Mouse (Mus musculus) limb, embryonic 11.5 days (tissue): ENCODE measurements around the gene Shank2. TPM values are rescaled to one million over a fixed set of nuclear protein-coding genes. Genes with fewer than 3 reads are reported as not detected.
A peak's percentile ranks its signal among the peaks of the same experiment; 100 is the strongest.

Source experiments
- ATAC-seq: fragments of 200-750 bp; cut with Nextera tagmentation; 2 replicates; pipeline ENCODE4 v1.8.0; 2017; ENCODE audit warnings: low read depth; ENCODE audit not compliant: insufficient number of reproducible peaks, low FRiP score, low TSS enrichment
- DNase-seq: peaks from one replicate; pipeline ENCODE4 v3.0.0-alpha.2; 2015; ENCODE audit warnings: low spot score
- H3K27ac ChIP-seq: fragments of 300-500 bp; sonication (generic); replicated peaks from 2 replicates; pipeline ENCODE4 v1.5.1; 2014; ENCODE audit warnings: low read depth, mild to moderate bottlenecking, low read length
- H3K27me3 ChIP-seq: fragments of 300-500 bp; sonication (generic); 2 replicates; pipeline ENCODE4 v1.6.1; 2014; ENCODE audit warnings: mild to moderate bottlenecking, low read length, mixed read lengths; ENCODE audit not compliant: control insufficient read depth, insufficient read depth
- H3K36me3 ChIP-seq: fragments of 300-500 bp; sonication (generic); 2 replicates; pipeline ENCODE4 v1.6.1; 2014; ENCODE audit warnings: mild to moderate bottlenecking, low read length, moderate library complexity, mixed read lengths; ENCODE audit not compliant: control insufficient read depth, insufficient read depth
- H3K4me1 ChIP-seq: fragments of 300-500 bp; sonication (generic); 2 replicates; pipeline ENCODE4 v1.6.1; 2014; ENCODE audit warnings: low read length, mixed read lengths; ENCODE audit not compliant: control insufficient read depth, insufficient read depth
- H3K4me2 ChIP-seq: fragments of 300-500 bp; sonication (generic); 2 replicates; pipeline ENCODE4 v1.6.1; 2014; ENCODE audit warnings: low read depth, mild to moderate bottlenecking, moderate library complexity; ENCODE audit not compliant: severe bottlenecking
- H3K4me3 ChIP-seq: fragments of 300-500 bp; sonication (generic); 2 replicates; pipeline ENCODE4 v1.5.1; 2014; ENCODE audit warnings: low read depth, low read length
- H3K9ac ChIP-seq: fragments of 300-500 bp; sonication (generic); 2 replicates; pipeline ENCODE4 v1.6.1; 2014; ENCODE audit warnings: mild to moderate bottlenecking, low read length
- H3K9me3 ChIP-seq: fragments of 300-500 bp; sonication (generic); 2 replicates; pipeline ENCODE4 v1.6.1; 2016; ENCODE audit warnings: low read length; ENCODE audit not compliant: control insufficient read depth
- WGBS: fragments of 180-500 bp; shearing (Covaris S2); extraction: QIAGEN DNeasy Blood & Tissue Kit; methylation state at CpG from one replicate; pipeline ENCODE4 v1.1.7; 2014; 5-methylcytosine and 5-hydroxymethylcytosine counted together
- polyA plus RNA-seq: library from polyadenylated mRNA; unstranded; fragments of >200 nt; fragmentation: Nextera tagmentation; extraction: Ambion mirVana; gene quantifications from 2 replicates; pipeline ENCODE4 v1.2.1, GENCODE M21; 2014

Shank2 gene
- polyA plus RNA-seq, 1 experiment from 2014 or later: 0.68 TPM

GRCm38 (mm10) chr7:144208628-144209027, 206.9 kb downstream of the Shank2 start:
- no peak overlapping the region for H3K4me2 ChIP-seq
- WGBS: 53% methylated on average over 1 of the region's 1 CpGs
- no peak for DNase-seq

DNA sequence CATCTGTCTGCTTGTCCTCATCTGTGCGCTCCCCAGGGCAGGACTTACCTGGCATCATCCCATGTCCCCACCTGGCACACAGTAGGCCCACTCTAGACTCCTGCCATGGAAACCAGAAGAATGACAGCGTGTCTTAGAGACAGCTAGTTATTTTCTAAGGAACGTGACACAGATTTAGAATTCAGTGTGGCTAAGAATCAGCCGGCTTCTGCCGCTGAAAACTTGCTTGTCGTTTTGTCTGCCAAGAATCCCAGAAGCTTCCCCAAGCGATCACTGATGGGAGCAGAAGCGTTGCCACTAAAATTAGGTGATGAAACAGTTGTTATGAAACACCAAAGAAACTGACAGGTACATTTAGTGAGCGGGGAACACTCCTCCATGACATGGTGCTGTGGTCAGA, 208.8 kb downstream of the Shank2 start:
- Histone ChIP-seq H3K27me3 (no peaks in the 10 kb centered on the region), H3K36me3 (no peaks in the 10 kb centered on the region), H3K4me2 (no peak overlapping the region), H3K9me3 (no peaks in the 10 kb centered on the region), H3K4me3 (no peak overlapping the region), H3K4me1 (no peaks in the 10 kb centered on the region), H3K27ac (no peak overlapping the region), H3K9ac (no peak overlapping the region)
- no peak for ATAC-seq
- WGBS: 84% methylated on average over 9 of the region's 9 CpGs
- DNase-seq: no peak

More at GRCm38 (mm10) chr7:144208628-144209027, 206.9 kb downstream of the Shank2 start:
- H3K27me3 ChIP-seq: no peaks in the 10 kb centered on the region
- no peak overlapping the region for H3K9ac ChIP-seq
- ATAC-seq: no peak
- no peaks in the 10 kb centered on the region for H3K4me1 ChIP-seq
- H3K27ac ChIP-seq: no peak overlapping the region
- H3K36me3 ChIP-seq: no peaks in the 10 kb centered on the region
- H3K9me3 ChIP-seq: no peaks in the 10 kb centered on the region
- H3K4me3 ChIP-seq: no peak overlapping the region

- Histone ChIP-seq H3K27ac (no peak overlapping the region), H3K9me3 (no peaks in the 10 kb centered on the region), H3K9ac (no peak overlapping the region), H3K4me1 (no peaks in the 10 kb centered on the region), H3K27me3 (no peaks in the 10 kb centered on the region), H3K36me3 (no peaks in the 10 kb centered on the region), H3K4me3 (no peak overlapping the region), H3K4me2 (no peak overlapping the region)
- ATAC-seq (no peak), DNase-seq (no peak)
These were observed 211.0 kb downstream of the Shank2 start for GRCm38 (mm10) chr7:144212694-144213093.

- no peak overlapping the region for H3K9ac ChIP-seq
- no peak overlapping the region for H3K27ac ChIP-seq
- no peak overlapping the region for H3K4me2 ChIP-seq
- DNase-seq (peak; percentile 75), ATAC-seq (no peak)
- H3K9me3 ChIP-seq: no peaks in the 10 kb centered on the region
- 8% methylated on average over 3 of the region's 3 CpGs for WGBS
- no peak overlapping the region for H3K4me3 ChIP-seq
- no peaks in the 10 kb centered on the region for H3K27me3 ChIP-seq
- no peaks in the 10 kb centered on the region for H3K36me3 ChIP-seq
- no peaks in the 10 kb centered on the region for H3K4me1 ChIP-seq
These were observed 215.5 kb downstream of the Shank2 start for GRCm38 (mm10) chr7:144217192-144217591.

- H3K4me2 ChIP-seq: no peak overlapping the region
- ATAC-seq: no peak
- WGBS: 86% methylated on average over 5 of the region's 5 CpGs
These were observed 227.0 kb downstream of the Shank2 start for GRCm38 (mm10) chr7:144228683-144229082.

DNA sequence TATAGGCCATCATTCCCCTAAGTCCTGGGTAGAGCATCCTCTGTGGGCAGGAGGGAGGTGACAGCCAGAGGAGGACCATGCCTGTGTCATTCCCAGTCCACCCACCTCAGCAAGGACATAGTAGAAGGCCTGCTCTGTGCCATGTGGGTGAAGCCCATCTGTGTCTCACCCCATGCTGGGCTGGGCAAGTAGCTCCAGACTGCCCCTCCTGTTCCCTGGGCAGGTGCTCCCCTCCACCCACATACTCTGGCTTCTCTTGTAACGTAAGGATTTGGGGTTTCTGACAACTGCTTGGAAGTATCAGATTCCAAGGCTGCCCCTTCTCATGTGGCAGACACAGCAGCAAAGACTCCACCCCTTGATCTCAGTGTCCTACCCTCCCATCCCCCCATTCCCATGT, 227.7 kb downstream of the Shank2 start:
- no peaks in the 10 kb centered on the region for H3K27me3 ChIP-seq
- H3K9me3 ChIP-seq: no peaks in the 10 kb centered on the region
- H3K4me2 ChIP-seq: no peak overlapping the region
- 14% methylated on average over 1 of the region's 1 CpGs for WGBS
- no peak overlapping the region for H3K27ac ChIP-seq
- no peak overlapping the region for H3K9ac ChIP-seq
- DNase-seq (no peak), ATAC-seq (0 out of 2 replicates have a peak, but pooled peaks have one; percentile 44)
- H3K4me1 ChIP-seq: 0 out of 2 replicates have a peak, but pooled peaks cover 5% of the 10 kb centered on the region
- no peaks in the 10 kb centered on the region for H3K36me3 ChIP-seq
- H3K4me3 ChIP-seq: no peak overlapping the region

More at GRCm38 (mm10) chr7:144228683-144229082, 227.0 kb downstream of the Shank2 start:
- no peak for DNase-seq
- no peaks in the 10 kb centered on the region for H3K27me3 ChIP-seq
- no peaks in the 10 kb centered on the region for H3K9me3 ChIP-seq
- no peak overlapping the region for H3K4me3 ChIP-seq
- no peaks in the 10 kb centered on the region for H3K36me3 ChIP-seq
- H3K27ac ChIP-seq: no peak overlapping the region
- H3K4me1 ChIP-seq: 0 out of 2 replicates have a peak, but pooled peaks cover 5% of the 10 kb centered on the region
- H3K9ac ChIP-seq: no peak overlapping the region

- H3K27ac ChIP-seq: no peak overlapping the region
- no peaks in the 10 kb centered on the region for H3K27me3 ChIP-seq
- WGBS: 73% methylated on average over 5 of the region's 5 CpGs
- H3K4me1 ChIP-seq: 0 out of 2 replicates have a peak, but pooled peaks cover 5% of the 10 kb centered on the region
- no peak for ATAC-seq
- H3K9ac ChIP-seq: no peak overlapping the region
- no peaks in the 10 kb centered on the region for H3K9me3 ChIP-seq
- H3K36me3 ChIP-seq: no peaks in the 10 kb centered on the region
- no peak for DNase-seq
- H3K4me2 ChIP-seq: no peak overlapping the region
- H3K4me3 ChIP-seq: no peak overlapping the region
These were observed 230.5 kb downstream of the Shank2 start for GRCm38 (mm10) chr7:144232132-144232706.

DNA sequence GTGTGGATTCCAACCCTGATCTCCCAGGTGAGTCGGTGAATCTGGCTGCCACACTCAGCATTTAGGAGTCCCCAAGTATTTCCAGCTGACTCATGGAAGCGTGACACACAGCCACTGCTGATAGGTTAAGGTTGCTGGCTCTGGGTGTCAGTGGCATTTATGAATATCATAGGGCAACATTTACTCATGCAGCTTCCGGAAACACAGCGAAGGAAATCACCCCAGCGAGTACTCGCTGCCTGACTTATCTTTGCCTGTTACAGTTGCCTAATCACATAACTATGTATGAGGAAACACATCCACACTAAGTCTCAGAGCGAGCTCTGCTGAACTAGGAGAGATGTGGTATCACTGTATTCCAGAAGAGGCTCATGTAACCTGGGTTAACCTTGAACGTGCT, 231.8 kb downstream of the Shank2 start:
- WGBS: 91% methylated on average over 8 of the region's 8 CpGs
- Histone ChIP-seq H3K4me2 (no peak overlapping the region), H3K9ac (no peak overlapping the region), H3K27ac (no peak overlapping the region), H3K27me3 (no peaks in the 10 kb centered on the region), H3K36me3 (no peaks in the 10 kb centered on the region), H3K4me1 (0 out of 2 replicates have a peak, but pooled peaks cover 5% of the 10 kb centered on the region), H3K9me3 (no peaks in the 10 kb centered on the region), H3K4me3 (no peak overlapping the region)
- no peak for ATAC-seq
- DNase-seq: no peak

DNA sequence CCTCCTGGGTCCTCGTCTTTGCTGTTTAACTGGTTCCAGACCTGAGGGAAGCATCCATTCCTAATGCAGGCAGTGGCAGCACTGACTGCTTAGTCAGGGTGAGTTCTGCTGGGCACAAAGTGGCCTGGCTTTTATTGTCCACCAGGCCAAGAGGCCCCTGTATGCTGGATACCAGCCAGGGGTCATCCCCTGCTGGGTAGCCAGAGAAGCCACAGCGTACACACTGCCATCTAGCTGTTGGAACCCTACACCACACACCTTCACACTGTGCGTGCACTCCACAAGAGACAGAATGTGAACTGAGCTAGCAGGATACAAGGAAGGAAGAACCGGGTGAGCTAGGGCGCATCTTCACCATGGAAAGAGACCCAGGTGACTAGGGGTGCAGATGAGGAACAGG, 233.1 kb downstream of the Shank2 start:
- Histone ChIP-seq H3K9ac (no peak overlapping the region), H3K4me3 (no peak overlapping the region), H3K4me1 (0 out of 2 replicates have a peak, but pooled peaks cover 2% of the 10 kb centered on the region), H3K36me3 (no peaks in the 10 kb centered on the region), H3K9me3 (no peaks in the 10 kb centered on the region), H3K27ac (no peak overlapping the region), H3K27me3 (no peaks in the 10 kb centered on the region), H3K4me2 (no peak overlapping the region)
- WGBS: 53% methylated on average over 5 of the region's 5 CpGs
- ATAC-seq (no peak), DNase-seq (no peak)
